Mouse (Mus musculus) spleen, postnatal 36 days (tissue): ENCODE data around the gene Arx.

Experiments used
- DNase-seq, 2 experiments: peaks; one replicate each; pipeline ENCODE4 v3.0.0; 2022; ENCODE audit warnings: low spot score in 2 of 2, mixed read lengths in 1 of 2

The Arx gene

GRCm38 (mm10) chrX:93286291-93286893 lies at the start of gene Arx:
Arx (plus strand) TSS chrX:93286445.
- DNase-seq: peak; percentile 45 to 50

- no peak for DNase-seq
Observed at GRCm38 (mm10) chrX:93251329-93251728, 34.9 kb upstream of the Arx start.

GRCm38 (mm10) chrX:93275689-93276088 lies 10.6 kb upstream of the Arx start:
- no peak for DNase-seq

GRCm38 (mm10) chrX:93279940-93280339 lies 6.3 kb upstream of the Arx start:
- DNase-seq: no peak

DNA sequence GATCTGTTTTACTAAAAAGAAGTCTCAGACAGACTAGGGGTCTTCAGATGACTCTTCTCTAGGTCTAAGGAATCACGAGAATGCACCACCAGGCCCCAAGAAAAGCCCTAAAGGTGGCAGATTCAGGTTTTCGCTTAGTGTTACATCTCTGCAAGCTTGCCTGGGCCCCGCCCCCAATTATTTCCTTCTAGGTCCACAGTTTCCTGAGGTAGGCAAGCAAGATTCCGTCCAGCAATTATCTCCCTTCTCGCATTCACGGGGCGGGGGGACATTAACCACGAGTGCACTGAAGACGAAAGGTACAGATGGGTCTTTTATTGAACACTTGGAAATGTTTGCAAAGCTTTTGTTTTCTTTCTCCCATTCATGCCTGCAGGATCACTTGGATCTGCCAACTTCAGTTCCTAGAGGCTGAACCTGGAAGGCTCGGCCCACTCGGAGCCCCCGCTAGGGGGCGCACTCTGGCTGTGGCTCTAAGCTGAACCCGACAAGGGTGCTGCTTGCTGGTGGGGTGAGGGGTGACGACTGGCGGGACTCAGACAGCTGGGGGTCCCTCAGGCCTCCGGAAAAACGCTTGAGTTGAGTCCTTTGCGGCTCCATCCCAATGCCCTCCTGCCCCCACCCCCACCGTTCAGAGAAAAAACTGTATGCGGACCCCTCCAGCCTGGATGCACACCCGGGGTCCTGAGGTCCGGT lies 5.1 kb upstream of the Arx start:
- peak; percentile 8 to 29 for DNase-seq

DNA sequence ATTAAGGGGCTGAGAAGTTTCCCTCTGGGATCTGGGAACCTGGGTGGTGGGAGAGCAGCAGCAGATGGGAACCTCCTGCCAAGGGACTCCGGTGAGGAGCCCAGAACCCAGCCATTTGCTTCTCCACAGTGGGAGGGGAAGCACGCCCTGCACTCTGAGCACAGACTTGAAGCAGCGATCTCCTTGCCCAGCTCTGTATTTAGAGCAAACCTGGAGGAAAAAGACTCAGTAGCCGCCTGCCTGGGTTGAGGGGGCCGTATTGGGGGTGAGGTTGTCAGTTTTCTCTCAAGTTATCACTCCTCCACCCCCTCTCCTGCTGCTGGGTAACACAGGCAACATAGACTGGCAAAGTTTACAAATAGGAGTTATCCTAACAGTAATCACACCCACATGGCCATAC lies 4.5 kb upstream of the Arx start:
- no peak for DNase-seq

- DNase-seq: no peak
Observed at GRCm38 (mm10) chrX:93285091-93285490, 1.2 kb upstream of the Arx start.

DNA sequence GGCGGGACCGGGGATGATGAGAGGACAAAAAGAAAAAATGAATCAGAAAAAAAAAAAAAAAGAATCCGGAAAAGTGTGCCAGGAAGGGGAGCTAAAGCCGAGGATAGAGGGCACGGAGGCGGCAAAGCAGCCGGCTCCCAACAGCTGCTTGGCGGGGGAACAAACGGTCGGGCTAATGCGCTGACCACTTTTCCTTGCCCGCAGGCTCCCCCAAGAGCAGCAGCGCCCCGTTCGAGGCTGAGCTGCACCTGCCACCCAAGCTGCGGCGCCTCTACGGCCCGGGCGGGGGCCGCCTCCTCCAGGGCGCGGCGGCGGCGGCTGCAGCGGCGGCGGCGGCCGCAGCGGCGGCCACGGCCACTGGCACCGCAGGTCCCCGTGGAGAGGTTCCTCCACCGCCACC lies 2.1 kb downstream of the Arx start:
- no peak for DNase-seq

DNA sequence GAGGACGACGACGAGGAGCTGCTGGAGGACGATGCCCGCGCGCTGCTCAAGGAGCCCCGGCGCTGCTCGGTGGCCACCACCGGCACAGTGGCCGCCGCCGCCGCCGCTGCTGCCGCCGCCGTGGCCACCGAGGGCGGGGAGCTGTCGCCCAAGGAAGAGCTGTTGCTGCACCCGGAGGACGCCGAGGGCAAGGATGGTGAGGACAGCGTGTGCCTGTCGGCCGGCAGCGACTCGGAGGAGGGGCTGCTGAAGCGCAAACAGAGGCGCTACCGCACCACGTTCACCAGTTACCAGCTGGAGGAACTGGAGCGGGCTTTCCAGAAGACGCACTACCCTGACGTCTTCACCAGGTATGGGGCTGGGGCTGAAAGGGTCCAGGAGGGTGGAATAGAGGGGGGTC lies 2.8 kb downstream of the Arx start:
- no peak for DNase-seq

DNA sequence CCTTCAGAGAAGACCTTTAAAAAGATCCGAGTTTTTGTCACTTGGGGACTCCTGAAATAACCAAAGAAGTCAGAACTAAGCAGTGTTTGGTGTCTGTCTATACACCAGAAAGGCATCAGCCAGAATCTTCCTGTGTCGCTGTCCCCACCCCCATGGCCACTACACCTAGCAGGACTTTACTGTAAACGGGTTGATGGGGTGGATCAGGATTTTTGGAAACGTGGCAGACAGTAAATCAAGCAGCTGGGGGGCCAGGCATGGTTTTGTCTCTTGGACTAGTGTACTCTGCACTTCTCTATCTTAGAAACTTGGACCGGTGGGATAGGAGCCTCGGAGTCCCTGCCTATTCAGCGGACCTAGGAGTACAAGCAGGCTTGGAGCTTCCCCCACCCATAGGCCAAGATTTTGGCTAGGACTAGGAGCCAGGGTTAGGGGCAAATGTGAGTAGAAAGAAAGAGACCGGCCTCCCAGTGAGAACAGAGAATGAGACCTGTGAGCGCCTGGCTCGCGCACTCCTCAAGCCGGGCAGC lies 3.7 kb downstream of the Arx start:
- DNase-seq: no peak

DNA sequence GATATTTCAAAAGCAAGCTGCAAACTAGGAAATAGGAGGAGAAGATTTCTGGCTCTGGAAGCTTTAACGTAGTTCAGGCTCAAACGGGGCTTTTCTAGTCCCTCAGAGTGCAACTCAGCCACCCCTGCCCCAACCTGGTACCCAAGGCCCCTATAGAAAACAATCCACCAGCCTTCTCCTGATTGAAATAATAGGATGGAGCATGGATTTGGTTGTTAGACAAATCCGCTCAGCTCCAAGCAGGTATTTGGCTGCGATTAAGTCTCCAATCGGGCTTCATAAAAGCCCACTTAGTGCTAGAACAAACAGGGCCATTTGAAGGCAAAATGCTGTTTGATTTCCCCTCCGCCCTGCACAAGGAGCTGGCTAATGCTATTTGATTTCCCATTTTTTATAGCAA lies 5.8 kb downstream of the Arx start:
- DNase-seq: no peak

GRCm38 (mm10) chrX:93294736-93295490 lies 8.7 kb downstream of the Arx start:
- DNase-seq: no peak

GRCm38 (mm10) chrX:93295819-93296218 lies 9.6 kb downstream of the Arx start:
- no peak for DNase-seq

- no peak for DNase-seq
Observed at GRCm38 (mm10) chrX:93297001-93297441, 10.8 kb downstream of the Arx start.

- no peak for DNase-seq
Observed at GRCm38 (mm10) chrX:93299046-93299626, 12.9 kb downstream of the Arx start.

DNA sequence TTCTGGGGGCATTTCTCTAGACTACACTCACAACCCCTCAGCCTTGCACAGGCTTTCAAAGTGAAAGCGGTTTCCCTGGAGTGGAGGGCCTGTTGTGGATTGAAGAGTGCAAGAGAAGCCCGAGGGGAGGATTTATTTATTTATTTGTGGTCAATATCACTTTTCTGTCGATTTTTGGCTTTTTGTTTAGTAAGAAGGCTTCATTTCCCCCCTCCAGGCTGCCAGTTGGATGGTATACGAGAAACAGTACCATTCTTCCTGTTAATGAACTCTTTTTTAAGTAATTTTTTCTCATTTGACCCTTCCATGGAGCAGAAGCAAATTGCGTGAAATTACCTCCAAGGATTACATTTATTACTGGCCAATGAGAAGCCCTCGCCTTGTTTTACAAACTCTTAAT lies 13.5 kb downstream of the Arx start:
- DNase-seq: no peak

GRCm38 (mm10) chrX:93300183-93300815 lies 14.1 kb downstream of the Arx start:
- DNase-seq: no peak

GRCm38 (mm10) chrX:93301798-93302197 lies 15.6 kb downstream of the Arx start:
- no peak for DNase-seq

DNA sequence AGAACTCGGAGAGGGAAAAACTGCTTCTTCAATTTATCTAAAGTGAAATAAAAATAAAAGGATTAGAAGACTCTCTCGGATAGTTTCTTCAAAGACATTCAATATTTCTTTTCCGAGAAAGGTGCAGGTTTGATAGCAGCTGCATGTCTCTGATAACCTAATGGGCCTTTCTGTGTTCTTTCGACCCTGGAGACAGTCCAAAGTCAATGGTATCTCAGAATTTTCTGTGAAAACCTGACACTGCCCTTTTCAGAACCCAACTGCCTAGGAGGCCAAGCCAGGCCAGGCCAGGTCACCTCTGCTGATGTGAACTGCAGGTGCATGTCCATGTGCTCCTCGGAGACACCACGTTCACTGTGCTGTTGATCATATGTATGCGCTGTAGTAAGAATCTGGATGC lies 19.5 kb downstream of the Arx start:
- DNase-seq: no peak

DNA sequence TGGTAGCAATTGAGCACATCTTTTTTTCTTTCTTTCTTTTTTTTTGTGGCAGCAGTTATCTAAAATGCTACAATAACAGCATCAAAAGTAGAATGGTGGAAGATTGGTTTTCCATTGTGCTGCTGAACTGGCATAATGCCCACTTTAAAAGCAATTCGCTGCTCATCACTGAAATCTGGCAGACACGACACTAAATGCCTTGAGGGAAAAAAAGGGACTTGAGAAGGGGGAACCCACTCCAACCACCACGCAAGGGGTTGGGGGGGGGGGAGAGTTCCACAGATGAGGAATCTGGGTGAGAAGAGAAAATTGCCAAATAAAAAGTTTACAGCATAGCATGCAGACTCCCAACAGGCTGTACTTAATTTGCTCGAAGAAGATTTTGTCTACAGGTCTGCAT lies 31.3 kb downstream of the Arx start:
- no peak for DNase-seq

- no peak for DNase-seq
Observed at GRCm38 (mm10) chrX:93319979-93320378, 33.7 kb downstream of the Arx start.

DNA sequence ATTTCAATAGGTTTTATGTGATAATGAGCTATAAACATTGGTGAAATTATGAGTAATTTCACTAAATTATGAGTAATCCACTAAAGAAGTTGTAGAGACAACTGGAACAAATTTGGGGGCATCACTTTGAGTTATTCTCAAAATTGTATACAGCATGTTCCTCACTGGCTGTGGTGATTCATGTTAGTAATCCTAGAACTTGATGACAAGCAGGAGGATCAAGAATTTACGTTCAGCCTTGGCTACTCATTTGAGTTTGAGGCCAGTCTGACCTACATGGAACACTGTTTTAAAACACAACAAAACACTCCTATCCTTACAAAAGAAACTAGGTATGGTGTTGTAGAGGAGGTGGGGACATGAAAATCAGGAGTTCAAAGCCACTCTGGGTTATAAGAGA lies 35.1 kb downstream of the Arx start:
- no peak for DNase-seq
